Mouse (Mus musculus) regulatory T cell (primary cell): Measurements from ENCODE around the gene Hspa1b.
"Not testable (repeated sequence)": the region's sequence is repeated elsewhere in the genome, so short reads cannot be mapped to it uniquely, and the experiment has no call there.

Experiments
- in situ Hi-C: fragments of 300-600 bp; cut with MboI, MseI; formaldehyde crosslinking; loops from one replicate; pipeline ENCODE4 v1.15.1; 2025; ENCODE audit warnings: high pct_unique_total_duplicates

Hspa1b gene

DNA sequence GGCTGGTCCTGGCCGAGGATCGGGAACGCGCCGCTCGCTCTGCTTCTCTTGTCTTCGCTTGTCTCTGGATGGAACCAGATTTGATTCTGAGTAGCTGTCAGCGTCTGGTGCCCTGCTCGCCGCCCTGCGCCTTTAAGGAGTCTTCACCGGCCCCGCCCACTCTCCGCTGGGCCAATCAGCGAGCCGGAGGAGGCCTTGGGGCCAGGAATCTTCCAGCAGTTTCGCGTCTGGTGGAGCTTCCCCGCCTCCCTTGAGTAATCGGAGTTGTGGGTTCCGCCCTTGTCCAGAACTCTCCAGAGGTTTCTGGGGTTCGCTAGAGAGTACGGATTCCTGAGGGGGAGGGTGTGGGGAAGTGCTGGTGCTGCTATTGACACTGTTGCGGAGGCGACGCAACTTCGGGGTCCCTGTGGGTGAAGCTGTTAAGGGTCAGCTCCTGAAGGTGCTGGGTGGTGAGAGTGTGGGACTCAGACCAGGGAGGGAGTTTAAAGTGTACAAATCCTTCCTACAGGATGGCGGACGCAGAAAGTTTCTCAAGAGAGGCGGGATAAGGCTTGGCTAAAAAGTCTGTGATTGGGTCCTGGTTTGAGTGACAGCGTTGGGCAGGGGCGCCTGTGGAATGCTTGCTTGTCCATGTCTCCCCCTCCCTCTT lies at the start of gene Hspa1b:
Gene Hspa1b (minus strand): TSS at position 109 of the 649 bp plus-strand sequence.
- in situ Hi-C loops, result not testable (repeated sequence)

DNA sequence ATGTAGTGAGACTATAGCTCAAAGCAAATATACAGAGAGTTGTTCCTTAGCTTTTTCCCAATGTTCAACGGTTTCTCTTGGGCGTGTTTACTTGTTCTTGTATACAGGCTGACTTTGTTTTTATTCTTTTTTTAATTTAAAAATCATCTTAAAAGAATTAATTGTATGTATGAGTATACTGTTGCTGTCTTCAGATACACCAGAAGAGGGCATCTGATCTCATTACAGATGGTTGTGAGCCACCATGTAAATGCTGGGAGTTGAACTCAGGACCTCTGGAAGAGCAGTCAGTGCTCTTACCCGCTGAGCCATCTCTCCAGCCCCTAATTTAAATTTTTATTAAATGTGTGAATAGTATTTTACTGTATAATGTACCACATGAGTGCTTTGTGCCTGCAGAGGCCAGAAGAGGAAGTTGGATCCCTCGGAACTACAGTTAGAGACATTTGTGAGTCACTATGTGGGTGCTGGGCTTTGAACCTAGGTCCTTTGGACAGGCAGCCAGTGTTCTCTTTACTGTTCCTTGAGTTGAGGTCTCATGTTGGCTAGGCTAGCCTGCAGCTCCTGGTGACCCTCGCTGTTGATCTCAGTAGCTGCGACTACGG lies 48.5 kb upstream of the Hspa1b start:
- in situ Hi-C loops, result no loop called here

DNA sequence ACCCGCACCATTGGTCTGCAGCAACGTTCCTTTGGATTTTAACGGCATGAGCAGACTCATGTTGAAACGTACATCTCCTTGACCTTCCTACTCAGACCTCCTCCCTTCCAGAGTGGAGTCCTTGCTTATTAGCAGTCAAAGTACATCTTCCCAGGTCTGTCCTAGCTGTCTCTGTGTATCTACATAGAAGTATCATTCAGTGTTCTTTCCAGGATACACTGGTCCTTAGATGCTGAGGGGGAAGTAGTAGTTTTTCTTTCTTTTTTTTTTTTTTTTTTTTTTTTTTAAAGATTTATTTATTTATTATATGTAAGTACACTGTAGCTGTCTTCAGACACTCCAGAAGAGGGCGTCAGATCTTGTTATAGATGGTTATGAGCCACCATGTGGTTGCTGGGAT lies 46.9 kb upstream of the Hspa1b start:
- in situ Hi-C loops, result not testable (repeated sequence)

DNA sequence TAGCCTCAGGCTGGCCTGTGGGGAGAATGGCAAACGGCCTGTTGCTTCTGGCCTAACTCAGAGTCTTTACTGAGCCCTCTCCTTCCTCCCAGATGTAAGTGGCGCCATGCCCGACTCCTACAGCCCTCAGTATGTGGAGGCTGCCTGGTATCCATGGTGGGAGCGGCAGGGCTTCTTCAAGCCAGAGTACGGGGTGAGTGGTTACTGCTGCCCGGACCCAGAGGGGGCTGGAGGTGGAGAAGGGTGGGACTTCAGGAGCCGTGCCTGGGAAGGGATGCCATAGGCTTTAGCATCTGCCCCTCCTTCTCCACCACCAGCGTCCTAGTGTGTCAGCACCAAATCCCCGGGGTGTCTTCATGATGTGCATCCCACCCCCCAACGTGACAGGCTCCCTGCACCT lies 46.1 kb upstream of the Hspa1b start:
- in situ Hi-C loops, result no loop called here

DNA sequence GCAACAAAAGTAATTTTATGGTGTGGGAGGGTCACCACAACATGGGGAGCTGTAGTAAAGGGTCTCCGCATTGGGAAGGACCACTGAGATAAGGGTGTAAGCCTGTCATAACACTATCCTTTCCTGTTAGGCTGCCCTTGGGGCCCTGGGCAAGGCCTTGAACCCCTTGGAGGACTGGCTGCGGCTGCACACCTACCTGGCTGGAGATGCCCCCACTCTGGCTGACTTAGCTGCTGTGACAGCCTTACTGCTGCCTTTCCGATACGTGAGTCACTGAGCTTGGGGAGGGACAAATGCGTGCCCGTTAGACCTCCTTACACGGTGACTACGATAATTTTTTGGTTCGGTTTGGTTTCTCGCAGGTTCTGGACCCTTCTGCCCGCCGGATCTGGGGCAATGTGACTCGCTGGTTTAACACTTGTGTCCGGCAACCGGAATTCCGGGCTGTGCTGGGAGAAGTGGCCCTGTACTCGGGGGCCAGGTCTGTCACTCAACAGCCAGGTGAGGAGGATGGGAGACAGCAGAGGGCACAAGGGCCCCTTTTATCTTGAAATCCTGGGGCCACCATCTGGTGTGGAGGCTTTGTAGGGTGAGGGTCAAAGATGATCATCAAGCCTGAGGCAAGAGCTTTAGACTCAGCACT lies 45.2 kb upstream of the Hspa1b start:
- in situ Hi-C loops, result no loop called here

DNA sequence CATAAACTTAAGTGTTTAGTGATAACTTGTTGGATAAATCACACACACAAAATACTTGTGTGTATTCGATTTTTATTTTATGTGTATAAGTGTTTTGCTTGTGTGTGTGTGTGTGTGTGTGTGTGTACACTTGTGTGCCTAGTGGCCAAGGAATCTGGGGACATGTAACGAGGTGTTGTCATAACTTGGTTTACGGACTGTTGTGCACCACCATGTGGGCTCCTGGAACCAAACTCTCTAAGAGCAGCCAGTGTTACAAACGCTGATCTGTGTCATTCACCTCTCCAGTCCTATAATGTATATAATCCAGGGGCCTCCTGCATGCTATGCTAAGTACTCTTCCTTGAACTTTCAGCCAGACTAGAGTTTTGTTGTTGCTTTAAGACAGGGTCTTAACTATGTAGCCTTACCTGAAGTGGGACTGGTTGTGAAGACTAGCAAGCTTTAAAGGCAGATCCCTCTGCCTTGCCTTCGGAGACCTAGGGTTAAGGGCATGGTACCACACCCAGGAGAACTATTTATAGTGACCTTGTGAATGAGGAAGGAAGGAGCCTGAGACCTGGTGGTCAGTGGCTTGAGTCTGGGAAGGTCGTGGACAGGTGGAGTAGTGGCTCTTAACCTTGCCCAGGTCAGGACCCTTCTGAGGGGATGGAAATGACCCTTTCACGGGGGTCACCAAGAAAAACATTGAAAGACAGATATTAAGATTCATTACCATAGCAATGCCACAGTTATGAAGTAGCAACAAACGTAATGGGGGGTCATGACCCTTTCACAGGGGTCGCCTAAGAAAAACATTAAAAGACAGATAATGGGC lies 44.2 kb upstream of the Hspa1b start:
- in situ Hi-C loops, result no loop called here

DNA sequence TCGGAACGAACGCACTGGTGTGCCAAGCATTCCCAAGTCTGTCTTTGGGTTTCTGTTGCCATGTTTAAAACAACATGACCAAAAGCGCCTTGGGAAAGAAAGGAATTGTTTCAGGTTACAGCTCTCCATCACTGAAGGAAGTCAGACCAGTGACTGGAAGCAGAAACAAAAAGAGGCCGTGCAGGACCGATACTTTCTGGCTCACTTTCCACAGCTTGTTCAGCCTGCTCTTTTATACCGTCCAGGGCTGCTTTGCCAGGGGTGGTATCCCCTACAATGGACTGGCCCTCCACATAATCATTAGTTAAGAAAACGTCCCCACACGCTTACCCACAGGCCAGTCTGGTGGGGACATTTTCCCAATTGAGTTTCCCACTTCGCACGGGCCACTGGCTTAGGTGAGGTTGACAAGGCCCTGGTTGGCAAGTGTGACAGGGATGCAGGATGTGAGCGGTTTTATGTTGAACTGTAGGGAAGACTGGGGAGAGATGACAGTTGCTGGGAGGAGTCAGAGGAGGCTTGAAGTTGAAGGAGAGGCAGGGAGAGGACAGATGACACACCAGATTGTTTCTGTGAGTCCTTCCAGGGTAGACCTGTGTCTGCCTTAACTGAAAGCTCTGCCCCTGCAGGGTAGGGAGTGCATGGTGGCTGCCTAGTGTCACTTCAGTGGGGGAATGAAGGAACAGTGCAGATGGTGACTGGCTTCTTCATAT lies 43.3 kb upstream of the Hspa1b start:
- in situ Hi-C loops, result no loop called here

DNA sequence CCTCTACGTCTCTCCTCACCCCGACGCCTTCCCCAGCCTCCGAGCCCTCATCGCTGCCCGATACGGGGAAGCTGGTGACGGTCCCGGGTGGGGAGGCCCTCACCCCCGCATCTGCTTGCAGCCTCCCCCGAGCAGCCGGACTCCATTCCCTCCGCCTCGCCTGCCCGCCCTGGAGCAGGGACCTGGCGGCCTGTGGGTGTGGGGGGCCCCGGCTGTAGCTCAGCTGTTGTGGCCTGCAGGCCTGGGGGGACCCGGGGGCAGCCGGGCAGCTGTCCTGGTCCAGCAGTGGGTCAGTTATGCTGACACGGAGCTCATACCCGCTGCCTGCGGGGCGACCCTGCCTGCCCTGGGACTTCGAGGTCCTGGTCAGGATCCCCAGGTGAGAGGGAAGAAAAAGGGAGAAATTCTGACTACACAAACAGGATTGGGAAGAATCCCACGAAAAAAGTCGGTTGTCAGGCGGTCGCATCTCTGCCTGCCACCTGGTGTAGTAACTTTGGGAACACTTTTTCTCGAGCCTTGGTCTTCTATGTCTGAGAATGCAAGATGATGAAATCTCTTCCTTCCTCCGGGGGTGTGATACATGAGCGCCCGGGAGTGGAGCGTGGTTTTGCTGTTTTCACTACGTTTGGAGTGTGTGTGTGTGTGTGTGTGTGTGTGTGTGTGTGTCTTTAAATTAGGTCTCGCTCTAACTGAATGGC lies 42.6 kb upstream of the Hspa1b start:
- in situ Hi-C loops, result no loop called here

DNA sequence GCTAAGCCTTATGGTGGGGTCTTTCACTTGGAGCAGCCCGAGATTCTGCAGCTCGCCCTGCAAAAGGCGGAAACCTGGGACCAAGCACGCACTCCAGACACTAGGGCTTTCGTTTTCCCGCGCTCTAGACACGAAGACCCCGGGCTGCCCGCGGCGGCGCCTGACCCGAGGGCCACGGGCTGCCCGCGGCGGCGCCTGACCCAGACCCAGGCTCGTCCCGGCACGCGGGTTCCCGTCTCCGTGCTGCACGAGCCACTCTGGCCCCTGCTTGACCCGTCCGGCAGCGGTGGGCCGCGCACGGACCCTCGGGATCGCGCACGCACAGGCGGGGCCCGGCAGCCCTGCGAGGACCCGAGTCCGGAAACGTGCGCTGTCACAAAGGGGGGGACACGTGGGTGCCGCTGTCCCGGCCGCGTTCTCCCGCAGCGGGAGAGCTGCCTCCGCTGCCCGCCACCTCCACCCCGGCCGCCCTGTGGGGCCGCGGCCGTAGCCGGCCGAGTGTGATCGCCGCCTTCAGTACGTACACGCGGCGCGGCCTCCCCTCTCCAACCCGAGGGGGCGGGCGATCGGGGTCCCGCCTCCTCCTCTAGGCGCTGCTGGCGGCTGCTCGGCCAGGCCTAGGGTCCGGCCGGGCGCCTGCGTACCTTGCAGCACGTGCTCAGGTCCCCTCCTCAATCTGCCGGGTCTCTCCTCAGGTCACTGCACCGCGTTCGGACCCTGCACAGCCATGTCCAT lies 41.8 kb upstream of the Hspa1b start, which contains the start of gene Vars:
Gene Vars (plus strand): TSS at position 271 of the 735 bp plus-strand sequence.
- in situ Hi-C loops, result no loop called here

DNA sequence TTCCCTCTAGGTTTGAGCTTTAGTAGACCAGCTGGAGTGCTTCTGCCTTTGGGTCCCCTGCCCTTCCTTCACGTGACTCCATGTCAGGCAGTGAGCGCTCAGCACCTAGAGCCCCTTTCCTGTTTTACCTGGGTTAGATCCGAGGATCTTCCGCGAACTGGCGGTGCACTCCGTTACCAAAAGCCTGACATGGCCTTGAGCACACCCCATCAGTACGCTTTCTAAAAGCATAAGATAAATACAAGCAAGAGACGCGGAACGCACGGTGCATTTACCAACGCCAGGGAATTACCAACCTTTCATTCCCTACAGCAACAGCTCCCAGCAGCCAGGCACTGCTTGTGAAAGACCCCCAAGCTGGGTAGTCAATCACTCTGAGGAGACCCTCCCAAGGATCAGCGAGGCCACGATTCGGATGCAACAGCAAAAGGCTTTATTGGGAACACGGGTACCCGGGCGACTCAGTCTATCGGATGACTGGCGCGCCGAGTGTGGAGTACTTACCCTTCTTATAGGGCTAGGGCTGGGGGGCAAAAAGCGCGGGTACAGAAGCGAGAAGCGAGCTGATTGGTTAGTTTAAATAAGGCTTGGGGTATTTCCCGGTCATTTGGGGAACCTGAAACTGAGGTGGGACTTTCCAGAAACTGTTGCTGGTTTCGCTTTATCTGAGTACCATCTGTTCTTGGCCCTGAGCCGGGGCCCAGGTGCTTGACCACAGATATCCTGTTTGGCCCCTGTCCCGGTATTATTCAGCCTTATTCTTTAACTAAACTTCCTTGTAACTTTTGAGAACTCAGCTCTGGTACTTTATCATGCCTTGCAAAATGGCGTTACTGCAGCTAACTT lies 41.1 kb upstream of the Hspa1b start:
- in situ Hi-C loops, result not testable (repeated sequence)

DNA sequence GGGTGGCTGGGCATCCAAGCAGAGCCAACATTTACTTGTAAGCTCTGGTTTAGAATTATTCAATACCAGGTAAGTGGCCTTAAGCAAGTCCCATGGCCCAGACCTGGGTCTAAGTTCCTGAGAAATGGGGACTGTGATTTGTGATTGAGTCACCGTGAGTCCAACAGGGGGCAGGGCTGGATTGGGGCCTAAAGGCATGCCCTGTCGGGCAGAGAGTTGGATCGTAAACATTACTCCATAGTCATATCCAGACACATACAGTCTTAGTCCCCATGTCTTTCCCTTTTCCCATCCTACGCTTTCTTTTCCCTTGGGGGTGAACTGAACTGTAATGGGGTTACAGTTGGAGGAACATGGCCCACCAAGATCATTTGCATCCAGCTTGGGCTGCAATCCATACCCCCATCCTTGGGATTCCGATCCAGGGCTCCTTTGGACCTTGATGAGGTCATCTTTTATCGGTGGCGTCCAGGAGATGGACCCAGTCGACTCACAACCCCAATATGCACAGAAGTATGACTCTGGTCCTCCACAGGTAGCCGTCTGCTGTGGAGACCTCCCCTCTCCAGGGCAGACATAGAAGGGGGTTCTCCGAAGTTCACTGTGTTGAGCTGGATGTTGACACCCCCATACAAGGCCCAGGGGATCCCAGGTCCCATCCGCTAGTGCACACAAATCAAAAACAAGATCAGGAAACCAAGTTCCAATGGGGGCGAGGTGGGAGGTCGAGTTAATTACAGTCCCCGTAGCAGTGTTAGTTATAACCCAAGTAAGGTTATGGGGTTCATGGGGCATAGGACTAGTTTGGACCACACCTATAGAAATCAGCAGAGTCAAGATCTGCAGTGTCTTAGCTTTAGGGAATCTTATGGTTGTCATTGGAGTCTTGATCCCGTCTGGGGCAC lies 39.7 kb upstream of the Hspa1b start:
- in situ Hi-C loops, result no loop called here

DNA sequence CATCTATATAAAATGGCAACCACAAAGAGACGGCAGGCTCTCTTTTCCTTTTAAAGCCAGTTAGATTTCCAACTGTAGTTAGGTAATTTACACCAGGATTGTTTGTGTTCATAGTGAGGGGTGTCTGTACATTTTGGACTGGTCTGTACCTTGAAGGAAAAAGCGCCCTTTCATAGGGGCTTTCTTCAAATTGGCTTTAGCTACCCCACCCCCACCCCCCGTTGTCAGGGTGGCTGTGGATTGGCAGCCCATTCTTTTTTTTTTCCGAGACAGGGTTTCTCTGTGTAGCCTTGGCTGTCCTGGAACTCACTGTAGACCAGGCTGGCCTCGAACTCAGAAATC lies 38.1 kb upstream of the Hspa1b start:
- in situ Hi-C loops, result no loop called here

DNA sequence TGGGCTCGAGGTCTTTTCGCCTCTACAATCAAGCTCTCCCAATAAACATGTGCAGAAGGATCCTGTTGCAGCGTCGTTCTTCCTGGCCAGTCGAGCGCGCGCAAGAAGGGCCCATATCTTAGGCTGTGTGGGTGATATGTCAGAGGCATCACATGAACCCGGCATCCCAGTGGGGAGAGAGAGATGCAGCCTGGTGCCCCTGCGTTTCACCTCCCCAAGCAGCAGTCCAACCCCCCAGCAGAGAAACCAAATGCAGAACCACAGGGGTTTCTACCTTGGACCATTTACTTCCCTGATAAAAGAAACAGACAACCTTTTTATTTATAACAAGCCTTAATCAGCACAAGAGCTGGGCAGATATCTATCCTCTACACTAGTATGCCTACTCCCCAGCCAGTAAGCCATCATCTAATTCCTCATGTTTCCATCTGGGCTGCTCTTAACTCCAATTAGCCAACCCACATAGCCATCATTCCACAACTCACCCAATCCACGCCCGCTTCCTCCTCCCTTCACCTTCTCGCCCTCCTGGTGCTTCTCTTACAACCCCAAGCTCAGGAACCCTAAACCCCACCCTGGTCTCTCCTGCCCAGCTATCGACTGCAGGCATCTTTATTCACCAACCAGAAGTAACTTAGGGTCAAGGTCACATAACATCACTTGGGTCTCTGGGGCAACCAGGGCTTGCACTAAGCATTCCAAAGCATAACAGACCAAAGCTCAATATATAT lies 37.5 kb upstream of the Hspa1b start:
- in situ Hi-C loops, result no loop called here

DNA sequence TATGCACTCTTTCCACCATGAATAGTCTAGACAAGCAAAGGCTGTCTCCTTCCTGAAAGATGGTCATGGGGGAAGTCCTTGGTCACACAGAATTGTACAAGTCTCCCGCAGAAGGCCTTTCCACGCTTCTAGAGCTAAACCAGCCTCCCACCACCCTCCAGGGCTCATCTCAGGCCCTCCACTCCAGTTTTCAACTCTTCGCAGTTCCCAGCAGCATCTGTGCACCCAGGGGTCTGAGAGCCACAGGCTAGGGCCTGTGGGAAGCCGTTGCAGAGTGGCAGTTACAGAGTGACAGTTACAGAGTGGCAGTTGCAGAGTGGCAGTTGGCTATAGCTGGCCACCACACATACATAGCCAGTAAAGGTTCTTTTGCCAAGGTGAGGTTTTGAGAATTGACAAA lies 36.9 kb upstream of the Hspa1b start:
- in situ Hi-C loops, result not testable (repeated sequence)

DNA sequence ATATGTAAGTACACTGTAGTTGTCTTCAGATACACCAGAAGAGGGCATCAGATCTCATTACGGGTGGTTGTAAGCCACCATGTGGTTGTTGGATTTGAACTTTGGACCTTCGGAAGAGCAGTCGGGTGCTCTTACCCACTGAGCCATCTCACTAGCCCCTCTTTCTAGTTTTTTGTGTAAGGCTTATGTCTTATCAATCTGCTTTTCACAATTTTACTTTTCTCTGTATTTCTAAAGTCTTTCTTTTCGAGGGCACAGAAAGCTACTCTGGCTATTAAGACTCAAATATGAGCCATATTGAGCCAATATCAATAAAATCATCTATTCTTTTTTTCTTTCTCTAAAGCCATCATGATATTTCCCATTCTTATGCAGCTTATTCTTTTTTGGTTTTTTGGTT lies 36.2 kb upstream of the Hspa1b start:
- in situ Hi-C loops, result not testable (repeated sequence)

DNA sequence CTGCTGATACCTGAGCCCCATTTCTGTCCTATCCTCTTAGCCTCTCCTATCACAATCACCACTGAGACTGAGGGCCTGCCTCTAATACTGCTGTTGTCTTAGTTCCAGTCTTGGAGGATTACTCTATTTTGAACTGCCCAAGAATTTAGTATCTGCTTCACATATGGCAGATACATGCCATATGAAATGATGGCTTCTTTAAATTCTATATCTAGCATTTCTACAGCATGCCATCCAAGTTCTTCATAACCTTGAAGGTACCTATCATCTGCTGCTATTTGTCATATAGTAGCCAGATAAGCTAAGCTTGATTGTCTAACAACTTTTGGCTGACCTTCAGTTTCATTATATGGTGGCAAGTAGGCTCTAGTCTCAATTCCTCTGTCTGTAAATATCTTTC lies 35.7 kb upstream of the Hspa1b start:
- in situ Hi-C loops, result no loop called here

DNA sequence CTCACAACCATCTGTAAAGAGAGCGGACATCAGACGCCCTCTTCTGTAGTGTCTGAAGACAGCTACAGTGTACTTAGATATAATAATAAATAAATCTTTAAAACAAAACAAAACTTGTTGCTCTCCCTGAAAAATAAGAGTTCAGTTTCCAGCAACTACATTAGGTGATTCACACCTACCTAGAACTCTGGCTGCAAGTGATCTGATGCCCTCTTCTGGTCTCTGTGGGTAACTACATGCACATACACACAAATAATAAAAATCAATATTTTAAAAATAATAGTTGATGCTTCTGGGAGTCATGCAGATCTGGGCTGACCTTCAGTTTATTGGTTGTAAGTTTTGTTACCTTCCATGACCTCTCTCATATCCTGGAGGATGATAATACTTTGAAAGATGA lies 25.2 kb upstream of the Hspa1b start:
- in situ Hi-C loops, result loop anchor here (5.0 kb wide), 1 partner anchor 37 kb away; no protein-coding TSS in a partner anchor

DNA sequence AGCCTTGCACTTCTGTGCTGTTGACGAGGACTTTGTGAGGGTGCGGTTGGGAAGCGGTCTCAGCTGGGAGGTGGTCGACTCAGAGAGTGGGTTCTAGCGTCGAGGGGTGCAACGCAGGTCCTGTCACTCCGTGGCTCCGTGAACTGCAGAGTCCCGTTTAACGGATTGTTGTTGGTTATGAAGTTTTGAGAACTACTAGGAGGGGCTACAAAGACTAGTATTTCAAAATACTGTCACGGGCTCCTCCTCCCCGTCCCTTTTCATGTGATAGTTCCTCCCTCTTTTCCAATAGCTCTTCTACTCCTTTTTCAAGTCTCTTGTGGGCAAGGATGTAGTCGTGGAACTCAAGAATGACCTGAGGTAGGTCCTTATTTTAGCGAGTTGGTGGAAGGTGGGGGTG lies 23.3 kb upstream of the Hspa1b start:
- in situ Hi-C loops, result loop anchor here (5.0 kb wide), 1 partner anchor 35 kb away; no protein-coding TSS in a partner anchor
